Mouse (Mus musculus): ENCODE data around the gene Actr6.

DNA sequence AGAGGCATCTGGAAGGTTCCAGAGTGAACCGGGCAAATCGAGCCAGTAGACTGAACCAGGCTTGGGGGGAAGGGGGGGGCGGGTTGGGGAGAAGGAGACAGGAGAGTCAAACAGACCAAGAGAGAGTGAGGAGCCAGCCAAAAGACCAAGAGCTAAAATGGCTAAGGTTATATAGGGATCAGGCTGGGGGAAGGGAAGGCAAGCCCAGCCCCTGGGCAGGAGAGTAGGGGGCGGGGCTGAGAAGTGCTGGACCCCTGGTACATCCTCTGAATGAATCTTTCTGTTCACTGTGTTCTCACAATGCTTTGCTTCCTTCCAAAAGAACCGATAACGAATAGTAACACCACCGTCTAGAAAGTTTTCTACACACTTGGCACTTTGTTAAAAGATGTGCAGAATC is 7.6 kb upstream of the Actr6 start:
- TF ChIP-seq ETS1 (conservative IDR thresholded peaks at IDR 0.05; ENCODE audit: low read depth, low read length) (no peak), POLR2A (IDR thresholded peaks at IDR 0.05; ENCODE audit: low read depth, low read length) (no peak), CTCF (conservative IDR thresholded peaks at IDR 0.05 in 1 of 2, IDR thresholded peaks at IDR 0.05 in 1 of 2; ENCODE audit: low read depth in 2 of 2, low read length in 2 of 2) (no peak), HCFC1 (IDR thresholded peaks at IDR 0.05; ENCODE audit: low read depth, low read length) (no peak), MAFK (IDR thresholded peaks at IDR 0.05; ENCODE audit: insufficient replicate concordance, low read length) (no peak), SIN3A (IDR thresholded peaks at IDR 0.05; ENCODE audit: low read length) (no peak), EP300 (IDR thresholded peaks at IDR 0.05; ENCODE audit: low read length) (no peak), NELFE (IDR thresholded peaks at IDR 0.05; ENCODE audit: low read depth, low read length) (no peak), CHD2 (IDR thresholded peaks at IDR 0.05; ENCODE audit: low read length) (no peak), ZC3H11A (IDR thresholded peaks at IDR 0.05; ENCODE audit: low read depth, low read length) (no peak), MAX (IDR thresholded peaks at IDR 0.05; ENCODE audit: low read length) (no peak), MAZ (IDR thresholded peaks at IDR 0.05; ENCODE audit: low read depth, low read length) (no peak), MYC (IDR thresholded peaks at IDR 0.05; ENCODE audit: low read depth, low read length) (no peak)
